Mouse (Mus musculus) ES-Bruce4 (cell line): ENCODE results near the gene Syt13.

Source experiments
- CTCF ChIP-seq: IDR thresholded peaks from one replicate; pipeline ENCODE4 v1.8.1; 2011; ENCODE audit warnings: low read depth, low read length
- POLR2A ChIP-seq: IDR thresholded peaks from one replicate; pipeline ENCODE4 v1.8.1; 2011; ENCODE audit warnings: low read length; ENCODE audit not compliant: insufficient read depth

DNA sequence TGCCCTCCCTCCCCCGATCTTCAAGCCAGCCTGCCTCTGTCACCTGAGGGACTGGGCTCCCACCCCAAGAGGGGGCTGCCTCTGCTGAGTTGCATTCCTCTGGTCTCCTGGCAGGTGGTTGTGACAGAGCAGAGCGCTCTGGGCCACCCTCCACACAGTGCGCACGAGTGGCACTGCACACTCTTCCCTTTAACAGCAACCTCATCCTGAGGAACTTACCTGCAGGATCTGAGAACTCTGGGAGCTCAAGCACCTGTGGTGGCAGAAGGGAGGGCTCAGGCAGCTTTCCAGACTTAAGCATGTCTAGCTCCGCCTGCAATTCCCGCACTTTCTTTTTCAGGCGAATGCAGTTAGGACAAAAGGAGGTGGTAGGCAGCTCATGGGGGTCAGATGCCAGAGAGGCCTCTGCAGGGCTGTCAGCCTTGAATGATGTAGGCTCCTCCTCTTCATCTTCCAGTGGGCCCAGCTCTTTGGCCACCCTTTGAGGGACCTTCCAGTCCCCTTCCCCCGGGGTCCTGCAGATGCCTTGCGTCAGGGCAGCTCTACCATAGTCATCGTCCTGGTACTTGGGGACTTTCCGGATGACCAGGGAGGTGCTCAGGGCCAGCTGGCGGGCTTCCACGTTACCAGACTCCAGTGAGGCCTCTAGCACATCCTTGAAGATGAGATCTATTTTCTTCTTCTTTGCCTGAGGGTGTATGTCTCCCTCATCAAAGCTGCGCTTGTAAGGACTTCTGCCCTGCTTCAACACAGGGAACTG is 60.3 kb downstream of the Syt13 start:
- TF ChIP-seq POLR2A: no peak
- TF ChIP-seq CTCF: no peak
